Mouse (Mus musculus) heart, postnatal 0 days (tissue): ENCODE measurements around the gene Ntf5. TPM values are rescaled to one million over a fixed set of nuclear protein-coding genes. Genes with fewer than 3 reads are reported as not detected.
"Not testable (repeated sequence)": the region's sequence is repeated elsewhere in the genome, so short reads cannot be mapped to it uniquely, and the experiment has no call there.

ENCODE experiments used
- ATAC-seq: fragments of 200-750 bp; cut with Nextera tagmentation; 2 replicates; pipeline ENCODE4 v1.8.0; 2017; ENCODE audit warnings: low read depth, moderate number of reproducible peaks, moderate library complexity; ENCODE audit not compliant: insufficient read depth
- DNase-seq: peaks from one replicate; pipeline ENCODE4 v3.0.0-alpha.2; 2016; ENCODE audit warnings: low spot score
- H3K27ac ChIP-seq: fragments of 300-500 bp; sonication (generic); 2 replicates; pipeline ENCODE4 v1.5.1; 2014; ENCODE audit warnings: low read depth, mild to moderate bottlenecking
- H3K27me3 ChIP-seq: fragments of 300-500 bp; sonication (generic); 2 replicates; pipeline ENCODE4 v1.6.1; 2014; ENCODE audit warnings: low read length, mixed read lengths; ENCODE audit not compliant: control insufficient read depth, insufficient read depth
- H3K36me3 ChIP-seq: fragments of 300-500 bp; sonication (generic); replicated peaks from 2 replicates; pipeline ENCODE4 v1.6.1; 2014; ENCODE audit warnings: low read length, mixed read lengths; ENCODE audit not compliant: control insufficient read depth, insufficient read depth
- H3K4me1 ChIP-seq: fragments of 300-500 bp; sonication (generic); 2 replicates; pipeline ENCODE4 v1.6.1; 2014; ENCODE audit warnings: antibody characterized with exemption; ENCODE audit not compliant: control insufficient read depth, insufficient read depth
- H3K4me2 ChIP-seq: fragments of 300-500 bp; sonication (generic); 2 replicates; pipeline ENCODE4 v1.6.1; 2014; ENCODE audit warnings: low read depth, mild to moderate bottlenecking, low read length, moderate library complexity
- H3K4me3 ChIP-seq: fragments of 300-500 bp; sonication (generic); 2 replicates; pipeline ENCODE4 v1.5.1; 2014; ENCODE audit warnings: low read depth, low read length
- H3K9ac ChIP-seq: fragments of 300-500 bp; sonication (generic); replicated peaks from 2 replicates; pipeline ENCODE4 v1.6.1; 2014; ENCODE audit warnings: low read depth, low read length, mixed read lengths
- H3K9me3 ChIP-seq: fragments of 300-500 bp; sonication (generic); replicated peaks from 2 replicates; pipeline ENCODE4 v1.6.1; 2016; ENCODE audit warnings: low read length; ENCODE audit not compliant: control insufficient read depth
- CTCF ChIP-seq: IDR thresholded peaks from 2 replicates; pipeline ENCODE4 v1.5.1; 2016; ENCODE audit warnings: antibody characterized with exemption, control low read depth, low read depth
- EP300 ChIP-seq: IDR thresholded peaks from 2 replicates; pipeline ENCODE4 v1.6.1; 2016; ENCODE audit warnings: antibody characterized with exemption, low read depth
- WGBS: fragments of 180-500 bp; shearing (Covaris S2); extraction: QIAGEN DNeasy Blood & Tissue Kit; methylation state at CpG from one replicate; pipeline ENCODE4 v1.1.7; 2014; 5-methylcytosine and 5-hydroxymethylcytosine counted together
- polyA plus RNA-seq: library from polyadenylated mRNA; unstranded; fragments of >200 nt; fragmentation: Nextera tagmentation; extraction: Ambion mirVana; gene quantifications from 2 replicates; pipeline ENCODE4 v1.2.1, GENCODE M21; 2015
- total RNA-seq: library from RNA; depleted of rRNA; stranded (reverse); fragments of >200 nt; gene quantifications from 2 replicates; pipeline ENCODE4 v1.2.3, GENCODE M21; 2014; ENCODE audit warnings: low replicate concordance

Ntf5 gene
- total and polyA plus RNA-seq, 2 experiments from 2014 or later = 0.15 TPM; not detected in 1

- Histone ChIP-seq H3K4me3 (peak overlapping the region; percentile 74), H3K4me1 (peaks cover 21% of the 10 kb centered on the region), H3K36me3 (peaks cover 50% of the 10 kb centered on the region), H3K27ac (peak overlapping the region; percentile 88), H3K4me2 (peak overlapping the region; percentile 81), H3K27me3 (no peaks in the 10 kb centered on the region), H3K9ac (peak overlapping the region; percentile 88), H3K9me3 (no peaks in the 10 kb centered on the region)
- peak; percentile 66 for ATAC-seq
- TF ChIP-seq EP300 (no peak), CTCF (no peak)
- DNase-seq = peak; percentile 62
- under 1% methylated on average over 40 of the region's 43 CpGs for WGBS
Measured at GRCm38 (mm10) chr7:45458748-45459563, 45.5 kb downstream of the Ntf5 start.

GRCm38 (mm10) chr7:45459564-45460140, 46.2 kb downstream of the Ntf5 start, which contains the start of gene Ftl1:
TSS of gene Ftl1 (minus strand) at chr7:45459884.
- peak; percentile 99 for DNase-seq
- H3K27ac ChIP-seq = peak within 1 kb of the TSS; percentile 88
- H3K4me1 ChIP-seq = peaks cover 21% of the 10 kb centered on the region
- H3K27me3 ChIP-seq, H3K9me3 ChIP-seq: not testable (repeated sequence)
- H3K4me3 ChIP-seq = peak within 1 kb of the TSS; percentile 74
- peak; percentile 94 for ATAC-seq
- peak within 1 kb of the TSS; percentile 88 for H3K9ac ChIP-seq
- peak within 1 kb of the TSS; percentile 81 for H3K4me2 ChIP-seq
- TF ChIP-seq EP300 = peak; percentile 96
- peaks cover 50% of the 10 kb centered on the region for H3K36me3 ChIP-seq
- 0% methylated on average over 23 of the region's 37 CpGs for WGBS

- DNase-seq (no peak), ATAC-seq (no peak)
- no peak overlapping the region; the same call in 1 of the 2 replicates for H3K9ac ChIP-seq
- no peaks in the 10 kb centered on the region for H3K27me3 ChIP-seq
- H3K27ac ChIP-seq = peak overlapping the region; percentile 87
- H3K4me2 ChIP-seq = peak overlapping the region; percentile 64
- peaks cover 49% of the 10 kb centered on the region for H3K36me3 ChIP-seq
- H3K9me3 ChIP-seq = no peaks in the 10 kb centered on the region
- peaks cover 21% of the 10 kb centered on the region for H3K4me1 ChIP-seq
- H3K4me3 ChIP-seq = peak overlapping the region; percentile 74
- WGBS = 67% methylated on average over 7 of the region's 7 CpGs
- TF ChIP-seq CTCF = no peak
- TF ChIP-seq EP300 = no peak
Measured at GRCm38 (mm10) chr7:45460377-45460776, 46.9 kb downstream of the Ntf5 start.

- TF ChIP-seq CTCF = no peak
- 0 out of 2 replicates have a peak, but pooled peaks have one; percentile 46 for TF ChIP-seq EP300
- ATAC-seq (peak; percentile 6; the same call in 1 of the 2 replicates), DNase-seq (peak; percentile 54)
- H3K9me3 ChIP-seq = no peaks in the 10 kb centered on the region
- peak overlapping the region; percentile 87 for H3K27ac ChIP-seq
- WGBS = 10% methylated on average over 13 of the region's 13 CpGs
- peaks cover 24% of the 10 kb centered on the region for H3K4me1 ChIP-seq
- no peak overlapping the region for H3K4me3 ChIP-seq
- peaks cover 45% of the 10 kb centered on the region for H3K36me3 ChIP-seq
- H3K9ac ChIP-seq = no peak overlapping the region
- H3K4me2 ChIP-seq = no peak overlapping the region
- no peaks in the 10 kb centered on the region for H3K27me3 ChIP-seq
Measured at GRCm38 (mm10) chr7:45460860-45461314, 47.4 kb downstream of the Ntf5 start.

GRCm38 (mm10) chr7:45461326-45461725, 47.8 kb downstream of the Ntf5 start:
- no peak for ATAC-seq
- H3K4me1 ChIP-seq = peaks cover 29% of the 10 kb centered on the region
- TF ChIP-seq EP300 (no peak), CTCF (no peak)
- H3K4me3 ChIP-seq = no peak overlapping the region
- 83% methylated on average over 4 of the region's 5 CpGs for WGBS
- H3K27ac ChIP-seq = peak overlapping the region; percentile 87
- H3K9ac ChIP-seq = no peak overlapping the region
- H3K9me3 ChIP-seq = no peaks in the 10 kb centered on the region
- no peaks in the 10 kb centered on the region for H3K27me3 ChIP-seq
- no peak overlapping the region for H3K4me2 ChIP-seq
- H3K36me3 ChIP-seq = peaks cover 45% of the 10 kb centered on the region
- DNase-seq = no peak
